Mouse (Mus musculus) embryonic facial prominence, embryonic 11.5 days (tissue): ENCODE results near the gene Dynlt1c. TPM values are rescaled to one million over a fixed set of nuclear protein-coding genes. Genes with fewer than 3 reads are reported as not detected.
"Not testable (repeated sequence)": the region's sequence is repeated elsewhere in the genome, so short reads cannot be mapped to it uniquely, and the experiment has no call there.

ENCODE experiments used
- ATAC-seq: fragments of 200-750 bp; cut with Nextera tagmentation; replicated peaks from 2 replicates; pipeline ENCODE4 v1.8.0; 2017; ENCODE audit warnings: low read depth; ENCODE audit not compliant: insufficient number of reproducible peaks, low FRiP score, low TSS enrichment
- DNase-seq: peaks from one replicate; pipeline ENCODE4 v3.0.0-alpha.2; 2015; ENCODE audit warnings: low spot score
- H3K27ac ChIP-seq: fragments of 300-500 bp; sonication (generic); replicated peaks from 2 replicates; pipeline ENCODE4 v1.5.1; 2014; ENCODE audit warnings: mild to moderate bottlenecking, low read depth, low read length, control low read depth
- H3K27me3 ChIP-seq: fragments of 300-500 bp; sonication (generic); 2 replicates; pipeline ENCODE4 v1.6.1; 2014; ENCODE audit warnings: mild to moderate bottlenecking, low read length, moderate library complexity, mixed read lengths; ENCODE audit not compliant: control insufficient read depth, insufficient read depth
- H3K36me3 ChIP-seq: fragments of 300-500 bp; sonication (generic); replicated peaks from 2 replicates; pipeline ENCODE4 v1.6.1; 2014; ENCODE audit warnings: low read depth, mild to moderate bottlenecking, low read length, moderate library complexity, mixed read lengths; ENCODE audit not compliant: control insufficient read depth, insufficient read depth
- H3K4me1 ChIP-seq: fragments of 300-500 bp; sonication (generic); 2 replicates; pipeline ENCODE4 v1.6.1; 2014; ENCODE audit warnings: low read length, mixed read lengths; ENCODE audit not compliant: control insufficient read depth, insufficient read depth
- H3K4me2 ChIP-seq: fragments of 300-500 bp; sonication (generic); 2 replicates; pipeline ENCODE4 v1.6.1; 2014; ENCODE audit warnings: low read depth, mild to moderate bottlenecking, control low read depth, low read length, moderate library complexity
- H3K4me3 ChIP-seq: fragments of 300-500 bp; sonication (generic); 2 replicates; pipeline ENCODE4 v1.5.1; 2014; ENCODE audit warnings: low read depth, low read length, control low read depth
- H3K9ac ChIP-seq: fragments of 300-500 bp; sonication (generic); replicated peaks from 2 replicates; pipeline ENCODE4 v1.6.1; 2014; ENCODE audit warnings: mild to moderate bottlenecking, control low read depth, low read length
- H3K9me3 ChIP-seq: fragments of 300-500 bp; sonication (generic); replicated peaks from 2 replicates; pipeline ENCODE4 v1.6.1; 2016; ENCODE audit warnings: mild to moderate bottlenecking, low read length, inconsistent platforms, mixed read lengths; ENCODE audit not compliant: control insufficient read depth
- WGBS: fragments of 180-500 bp; shearing (Covaris S2); extraction: QIAGEN DNeasy Blood & Tissue Kit; methylation state at CpG from one replicate; pipeline ENCODE4 v1.1.7; 2014; 5-methylcytosine and 5-hydroxymethylcytosine counted together
- polyA plus RNA-seq: library from polyadenylated mRNA; unstranded; fragments of >200 nt; fragmentation: Nextera tagmentation; extraction: Ambion mirVana; gene quantifications from 2 replicates; pipeline ENCODE4 v1.2.1, GENCODE M21; 2014

The Dynlt1c gene
- polyA plus RNA-seq, 1 experiment from 2014 or later = 21.7 TPM

DNA sequence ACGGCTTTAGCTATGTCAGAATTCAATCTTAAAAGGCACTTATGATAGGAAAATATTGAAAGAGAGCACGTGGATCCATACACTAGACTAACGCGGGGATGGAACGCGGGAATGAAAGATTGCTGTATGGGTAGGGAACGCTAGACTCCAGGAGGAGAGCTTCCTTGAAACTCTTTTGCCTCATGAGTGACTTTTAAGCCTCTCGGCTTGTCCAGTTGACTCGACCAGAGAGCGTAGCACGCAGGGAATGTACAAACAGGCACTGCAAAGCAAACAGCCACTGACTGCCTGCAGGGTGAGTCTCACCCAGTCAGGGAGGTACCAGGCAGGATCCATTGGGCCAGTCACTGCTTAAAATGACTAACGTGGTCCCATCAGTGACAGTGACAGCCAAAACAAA is 20.5 kb downstream of the Dynlt1c start:
- not testable (repeated sequence) for ATAC-seq, H3K4me2 ChIP-seq, H3K9ac ChIP-seq, H3K27me3 ChIP-seq, H3K9me3 ChIP-seq, H3K4me3 ChIP-seq, H3K27ac ChIP-seq, H3K4me1 ChIP-seq, H3K36me3 ChIP-seq, DNase-seq
- 92% methylated on average over 11 of the region's 12 CpGs for WGBS

DNA sequence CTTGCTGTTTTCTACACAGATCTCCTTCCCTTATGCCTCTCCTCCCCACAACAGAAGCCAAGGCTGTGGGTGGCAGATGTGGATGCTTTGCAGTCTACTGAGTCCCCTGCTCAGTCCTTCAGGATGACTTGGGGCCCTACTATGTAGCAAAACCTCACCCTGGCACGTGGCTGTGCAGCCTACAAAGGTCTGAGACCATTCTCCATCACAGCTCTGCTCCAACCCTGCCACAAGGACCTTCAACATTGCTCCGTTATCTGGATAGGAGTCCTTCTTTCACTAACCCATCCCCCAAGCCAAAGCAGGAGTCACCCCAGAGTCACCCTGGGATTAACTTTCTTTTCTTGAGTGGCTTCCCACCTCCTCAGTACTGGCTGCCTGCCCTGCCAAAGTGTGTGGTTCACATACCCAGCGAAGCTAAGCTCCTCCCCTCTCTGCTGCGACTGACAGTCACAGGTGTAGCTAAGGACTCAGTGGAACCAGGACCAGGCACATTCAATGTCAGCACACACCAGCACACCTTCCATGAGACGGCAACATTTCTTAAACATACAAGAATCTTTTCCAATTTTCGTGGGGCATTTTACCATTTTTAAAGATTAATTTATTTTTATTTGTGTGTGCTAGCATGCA is 23.6 kb downstream of the Dynlt1c start:
- not testable (repeated sequence) for H3K4me2 ChIP-seq, H3K27me3 ChIP-seq, H3K4me1 ChIP-seq, H3K27ac ChIP-seq, H3K9me3 ChIP-seq, H3K4me3 ChIP-seq, H3K36me3 ChIP-seq, DNase-seq, ATAC-seq, H3K9ac ChIP-seq
- 53% methylated on average over 1 of the region's 6 CpGs for WGBS

DNA sequence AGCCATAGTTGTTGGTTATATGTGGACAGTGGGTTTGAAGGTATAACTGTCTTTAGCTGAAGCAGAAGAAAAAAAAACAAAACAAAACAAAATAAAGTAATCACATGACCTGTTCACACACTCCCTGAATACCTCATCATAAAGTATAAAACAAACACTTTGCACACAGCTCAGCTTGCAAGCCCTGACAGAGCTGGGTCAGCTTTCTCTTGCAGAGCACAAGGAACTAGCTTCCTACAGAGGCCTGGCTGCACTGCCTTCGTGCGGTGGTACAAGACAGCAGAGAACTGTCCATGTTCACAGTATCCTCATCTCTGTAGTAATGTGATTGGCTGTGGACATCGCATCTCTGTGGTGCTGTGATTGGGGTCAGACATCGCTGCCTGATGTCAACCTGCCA is 28.9 kb downstream of the Dynlt1c start:
- ATAC-seq, H3K4me2 ChIP-seq, H3K9ac ChIP-seq, DNase-seq, H3K4me3 ChIP-seq, H3K4me1 ChIP-seq, H3K9me3 ChIP-seq, H3K27me3 ChIP-seq, H3K36me3 ChIP-seq, H3K27ac ChIP-seq: not testable (repeated sequence)
- 90% methylated on average over 4 of the region's 4 CpGs for WGBS

DNA sequence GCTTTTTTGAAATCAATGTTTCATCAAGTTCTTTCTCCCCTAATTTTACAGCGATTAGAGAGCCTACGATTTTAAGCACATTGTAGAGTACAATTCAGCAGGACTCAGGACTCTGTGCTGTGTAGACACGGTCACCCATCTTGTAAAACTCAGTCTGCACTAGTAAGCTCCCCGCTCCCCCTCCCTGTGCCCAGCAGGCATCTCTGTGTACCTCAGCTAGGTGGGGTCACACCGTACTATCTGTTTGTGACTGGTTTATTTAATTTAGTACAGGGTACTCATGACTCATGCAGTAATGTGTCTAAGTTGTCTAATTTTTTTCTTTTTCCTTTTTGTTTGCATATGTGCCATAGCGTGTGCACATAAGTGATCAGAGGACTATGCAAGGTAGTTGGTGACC is 31.4 kb downstream of the Dynlt1c start:
- not testable (repeated sequence) for H3K9ac ChIP-seq, H3K36me3 ChIP-seq, H3K4me3 ChIP-seq, H3K27ac ChIP-seq, DNase-seq, H3K4me2 ChIP-seq, H3K27me3 ChIP-seq, H3K9me3 ChIP-seq, ATAC-seq, H3K4me1 ChIP-seq
- 91% methylated on average over 6 of the region's 6 CpGs for WGBS

DNA sequence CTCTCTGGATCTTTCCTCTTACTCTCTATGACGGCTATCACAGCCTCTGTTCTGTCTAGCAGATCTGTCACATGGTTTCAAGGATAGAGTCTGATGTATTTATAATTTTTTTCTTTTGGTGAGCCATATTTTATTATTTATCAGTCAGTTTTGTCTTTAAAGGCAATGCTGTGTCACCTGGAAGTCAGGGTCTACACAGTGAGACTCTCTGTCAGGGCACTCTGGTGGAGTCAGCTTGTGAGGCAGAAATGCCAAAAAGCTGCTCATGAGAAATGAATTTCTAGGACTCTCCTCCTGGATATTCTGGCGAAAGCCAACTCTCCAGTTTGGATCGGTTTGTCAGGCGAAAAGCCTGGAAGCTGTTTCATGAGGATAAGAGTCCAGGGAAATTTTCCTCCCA is 34.3 kb downstream of the Dynlt1c start:
- DNase-seq, H3K4me3 ChIP-seq, H3K27me3 ChIP-seq, H3K4me1 ChIP-seq, ATAC-seq, H3K9ac ChIP-seq, H3K27ac ChIP-seq, H3K4me2 ChIP-seq, H3K9me3 ChIP-seq, H3K36me3 ChIP-seq: not testable (repeated sequence)
- 91% methylated on average over 1 of the region's 4 CpGs for WGBS

DNA sequence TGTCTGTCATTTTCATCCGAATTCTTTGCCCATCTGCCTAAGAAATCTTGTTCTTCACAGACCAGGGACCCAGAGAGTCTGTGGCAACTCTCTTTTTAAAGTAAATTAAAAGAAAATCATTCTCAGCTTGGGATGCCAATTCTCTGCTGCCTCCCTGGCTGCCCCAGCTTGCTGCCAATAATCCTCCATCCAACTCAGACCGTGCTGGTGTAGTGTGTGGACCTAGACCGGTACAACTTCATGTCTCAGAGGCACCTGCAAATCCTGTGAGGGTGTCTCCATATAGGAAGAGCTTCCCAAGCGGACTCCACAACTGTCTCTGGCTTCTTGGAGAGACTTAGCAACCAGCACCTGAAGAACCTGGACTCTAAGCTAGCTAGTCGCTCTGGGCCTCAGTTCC is 35.4 kb downstream of the Dynlt1c start:
- WGBS = 85% methylated on average over 5 of the region's 5 CpGs
- ATAC-seq = no peak
- no peaks in the 10 kb centered on the region for H3K4me1 ChIP-seq
- H3K36me3 ChIP-seq = no peaks in the 10 kb centered on the region
- no peak for DNase-seq
- no peak overlapping the region for H3K27ac ChIP-seq
- no peaks in the 10 kb centered on the region for H3K27me3 ChIP-seq
- no peak overlapping the region for H3K9ac ChIP-seq
- no peak overlapping the region for H3K4me2 ChIP-seq
- H3K9me3 ChIP-seq = no peaks in the 10 kb centered on the region
- H3K4me3 ChIP-seq = no peak overlapping the region

DNA sequence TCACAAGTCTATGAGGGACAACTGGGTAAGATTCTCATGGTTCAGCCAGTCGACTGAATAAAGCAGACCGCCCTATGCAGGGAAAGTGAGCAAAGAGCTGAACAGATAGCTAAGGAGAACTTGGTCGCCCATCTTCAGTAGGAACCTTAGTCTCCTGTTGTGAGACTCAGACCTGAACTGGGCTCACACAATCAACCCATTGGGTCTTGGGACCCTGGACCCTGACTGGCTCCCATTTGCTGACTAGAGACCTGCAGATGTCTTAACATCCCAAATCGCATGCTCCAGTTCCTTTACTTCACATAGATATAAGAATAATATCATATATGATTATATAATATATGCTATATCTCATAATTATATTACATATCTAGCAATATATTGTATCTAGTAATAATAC is 36.0 kb downstream of the Dynlt1c start:
- H3K27ac ChIP-seq, H3K4me2 ChIP-seq, DNase-seq, H3K36me3 ChIP-seq, H3K27me3 ChIP-seq, H3K4me1 ChIP-seq, H3K9me3 ChIP-seq, ATAC-seq, H3K4me3 ChIP-seq, H3K9ac ChIP-seq: not testable (repeated sequence)
- WGBS = 93% methylated on average over 4 of the region's 4 CpGs

DNA sequence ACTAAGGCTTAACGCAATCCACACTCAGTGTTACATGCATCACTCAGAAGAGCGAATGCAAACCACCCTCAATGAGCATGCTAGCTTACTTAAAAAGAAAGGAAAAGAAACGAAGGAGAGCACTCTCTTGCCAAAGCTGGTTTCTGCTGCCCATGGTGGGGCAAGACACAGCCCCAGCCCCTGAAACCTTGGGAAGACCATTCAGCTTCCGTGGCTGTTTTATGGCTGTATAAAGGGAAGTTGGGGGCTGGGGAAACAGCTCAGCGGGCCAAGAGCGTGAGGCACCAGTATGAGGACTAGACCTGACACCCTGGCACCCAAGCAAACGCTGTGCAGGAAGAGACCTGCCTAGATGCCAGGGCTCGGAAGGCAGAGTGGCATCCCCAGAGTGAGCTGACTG is 37.0 kb downstream of the Dynlt1c start:
- not testable (repeated sequence) for H3K4me3 ChIP-seq
- WGBS = 87% methylated on average over 8 of the region's 8 CpGs

More for the DNA sequence above, 37.0 kb downstream of the Dynlt1c start:
- not testable (repeated sequence) for H3K27ac ChIP-seq, ATAC-seq, H3K9ac ChIP-seq, H3K27me3 ChIP-seq, DNase-seq, H3K36me3 ChIP-seq, H3K4me2 ChIP-seq, H3K9me3 ChIP-seq, H3K4me1 ChIP-seq
